Mouse (Mus musculus) lung, adult 2 months (tissue): ENCODE results near the gene Tekt3.

Experiments used
- CTCF ChIP-seq: fragments of 200-500 bp; IDR thresholded peaks from 2 replicates; pipeline ENCODE4 v1.5.1; 2011; ENCODE audit warnings: mild to moderate bottlenecking, low read length, control low read depth; ENCODE audit not compliant: insufficient read depth
- POLR2A ChIP-seq: fragments of 200-500 bp; IDR thresholded peaks from 2 replicates; pipeline ENCODE4 v1.6.1; 2011; ENCODE audit warnings: low read depth, mild to moderate bottlenecking, control low read depth, low read length, borderline replicate concordance; ENCODE audit errors: extremely low read depth

DNA sequence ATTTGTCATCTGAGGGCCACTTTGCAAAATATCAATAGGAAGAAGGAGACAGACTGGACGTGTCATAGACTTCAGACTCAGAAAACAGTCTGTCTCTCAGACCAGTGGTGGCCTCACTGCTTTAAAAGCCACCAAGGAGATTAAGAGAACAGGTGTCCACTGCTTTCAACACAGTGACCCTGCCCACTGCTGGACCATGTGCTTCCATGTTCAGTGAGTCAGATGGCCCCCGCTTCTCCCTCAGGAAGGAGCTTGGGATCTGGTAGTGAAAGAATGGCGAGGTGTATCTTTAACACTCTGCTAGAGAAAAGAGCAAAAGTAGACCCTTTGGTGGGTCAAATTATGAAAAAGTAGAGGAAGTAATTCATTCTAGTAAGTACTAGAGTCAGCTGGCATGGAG, 48.9 kb downstream of the Tekt3 start:
- TF ChIP-seq CTCF (no peak), POLR2A (no peak)
